Mouse (Mus musculus) heart, adult 2 months (tissue): Measurements from ENCODE around the gene Itga3.

Experiments used
- CTCF ChIP-seq: fragments of 200-600 bp; IDR thresholded peaks from 2 replicates; pipeline ENCODE4 v1.8.1; 2022; ENCODE audit warnings: antibody characterized with exemption, mild to moderate bottlenecking, moderate library complexity
- POLR2A ChIP-seq: fragments of 200-500 bp; IDR thresholded peaks from 2 replicates; pipeline ENCODE4 v1.6.1; 2011; ENCODE audit warnings: mild to moderate bottlenecking, low read depth, low read length, control low read depth; ENCODE audit not compliant: insufficient read depth

DNA sequence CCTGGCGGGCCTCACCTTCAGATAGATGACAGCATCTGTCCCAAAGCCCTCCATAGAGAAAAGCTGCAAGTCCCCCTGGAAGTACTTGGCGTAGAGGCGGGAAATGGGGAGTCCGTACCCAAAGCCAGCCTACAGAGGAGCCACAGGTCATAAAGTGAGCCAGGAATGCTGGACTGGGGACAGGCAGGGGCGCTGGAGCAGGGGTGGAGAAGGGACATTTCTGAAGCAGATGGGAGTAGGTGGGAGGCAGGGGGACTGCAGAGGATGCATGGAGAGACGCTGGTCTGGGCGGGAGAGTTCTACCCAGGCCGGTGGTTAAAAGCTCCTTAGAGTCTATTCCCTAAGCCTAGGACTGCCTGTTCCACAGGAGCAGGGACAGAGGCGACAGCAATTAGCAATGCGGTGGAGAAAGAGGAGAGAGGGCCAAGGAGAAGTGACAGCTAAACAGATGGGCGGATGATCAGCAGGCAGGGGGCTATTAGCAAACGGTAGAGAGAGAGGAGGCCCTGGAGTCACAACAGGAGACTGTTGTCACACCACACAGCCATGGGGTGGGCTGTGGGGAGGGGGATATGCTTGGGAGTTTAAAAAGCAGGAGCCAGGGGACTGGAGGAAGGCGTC, 48.6 kb downstream of the Itga3 start:
- TF ChIP-seq CTCF (no peak), POLR2A (no peak)
